Mouse (Mus musculus) cortical plate, adult 2 months (tissue): ENCODE data around the gene Acp5.

ENCODE experiments used
- CTCF ChIP-seq: fragments of 200-500 bp; IDR thresholded peaks from 2 replicates; pipeline ENCODE4 v1.5.1; 2011; ENCODE audit warnings: mild to moderate bottlenecking, control low read depth, low read length; ENCODE audit not compliant: insufficient read depth; ENCODE audit errors: extremely low read depth
- POLR2A ChIP-seq: fragments of 200-500 bp; IDR thresholded peaks from 2 replicates; pipeline ENCODE4 v1.6.1; 2011; ENCODE audit warnings: mild to moderate bottlenecking, low read length, control low read depth; ENCODE audit not compliant: insufficient read depth; ENCODE audit errors: extremely low read depth

GRCm38 (mm10) chr9:22161299-22161698 is 25.8 kb upstream of the Acp5 start:
- TF ChIP-seq CTCF (no peak), POLR2A (no peak)
